Mouse (Mus musculus) limb, embryonic 15.5 days (tissue): ENCODE results near the gene Slc22a6. TPM values are rescaled to one million over a fixed set of nuclear protein-coding genes. Genes with fewer than 3 reads are reported as not detected.

ENCODE experiments used
- ATAC-seq: fragments of 200-750 bp; cut with Nextera tagmentation; 2 replicates; pipeline ENCODE4 v1.8.0; 2017; ENCODE audit warnings: low read depth, moderate TSS enrichment; ENCODE audit not compliant: insufficient number of reproducible peaks, low FRiP score, low TSS enrichment
- H3K27ac ChIP-seq: fragments of 300-500 bp; sonication (generic); 2 replicates; pipeline ENCODE4 v1.5.1; 2015; ENCODE audit warnings: moderate library complexity, mild to moderate bottlenecking, inconsistent platforms
- H3K27me3 ChIP-seq: fragments of 300-500 bp; sonication (generic); 2 replicates; pipeline ENCODE4 v1.6.1; 2015; ENCODE audit warnings: inconsistent platforms
- H3K36me3 ChIP-seq: fragments of 300-500 bp; sonication (generic); 2 replicates; pipeline ENCODE4 v1.6.1; 2015; ENCODE audit warnings: inconsistent platforms
- H3K4me1 ChIP-seq: fragments of 300-500 bp; sonication (generic); 2 replicates; pipeline ENCODE4 v1.6.1; 2015; ENCODE audit warnings: inconsistent platforms
- H3K4me2 ChIP-seq: fragments of 300-500 bp; sonication (generic); 2 replicates; pipeline ENCODE4 v1.6.1; 2015; ENCODE audit warnings: mild to moderate bottlenecking, inconsistent platforms
- H3K4me3 ChIP-seq: fragments of 300-500 bp; sonication (generic); 2 replicates; pipeline ENCODE4 v1.5.1; 2015; ENCODE audit warnings: mild to moderate bottlenecking, inconsistent platforms
- H3K9ac ChIP-seq: fragments of 300-500 bp; sonication (generic); 2 replicates; pipeline ENCODE4 v1.6.1; 2015; ENCODE audit warnings: inconsistent platforms
- H3K9me3 ChIP-seq: fragments of 300-500 bp; sonication (generic); 2 replicates; pipeline ENCODE4 v1.6.1; 2016; ENCODE audit warnings: inconsistent platforms
- WGBS: fragments of 180-500 bp; shearing (Covaris S2); methylation state at CpG from one replicate; pipeline ENCODE4 v1.1.7; 2015; 5-methylcytosine and 5-hydroxymethylcytosine counted together
- polyA plus RNA-seq: library from polyadenylated mRNA; unstranded; fragments of >200 nt; fragmentation: Nextera tagmentation; extraction: Ambion mirVana; gene quantifications from 2 replicates; pipeline ENCODE4 v1.2.1, GENCODE M21; 2015

Slc22a6 gene
- polyA plus RNA-seq, 1 experiment from 2014 or later: 0.06 TPM

- H3K4me2 ChIP-seq: peak within 1 kb of the TSS; percentile 91
- H3K4me1 ChIP-seq: peaks cover 24% of the 10 kb centered on the region
- no peak within 1 kb of the TSS for H3K9ac ChIP-seq
- no peaks in the 10 kb centered on the region for H3K36me3 ChIP-seq
- 55% methylated on average over 9 of the region's 9 CpGs for WGBS
- peak within 1 kb of the TSS; percentile 13; the same call in 1 of the 2 replicates for H3K4me3 ChIP-seq
- no peaks in the 10 kb centered on the region for H3K9me3 ChIP-seq
- H3K27ac ChIP-seq: no peak within 1 kb of the TSS
- H3K27me3 ChIP-seq: peaks cover 5% of the 10 kb centered on the region; the same call in 1 of the 2 replicates
- ATAC-seq: no peak
These were observed 45.6 kb downstream of the Slc22a6 start, which contains the start of gene Chrm1 for GRCm38 (mm10) chr19:8663360-8663839. Chrm1 (plus strand) TSS chr19:8663789.

GRCm38 (mm10) chr19:8663911-8664421, 46.1 kb downstream of the Slc22a6 start:
- no peak overlapping the region for H3K9ac ChIP-seq
- 31% methylated on average over 10 of the region's 10 CpGs for WGBS
- no peaks in the 10 kb centered on the region for H3K36me3 ChIP-seq
- peaks cover 5% of the 10 kb centered on the region; the same call in 1 of the 2 replicates for H3K27me3 ChIP-seq
- H3K4me1 ChIP-seq: peaks cover 24% of the 10 kb centered on the region
- H3K9me3 ChIP-seq: no peaks in the 10 kb centered on the region
- H3K4me3 ChIP-seq: peak overlapping the region; percentile 13; the same call in 1 of the 2 replicates
- no peak for ATAC-seq
- peak overlapping the region; percentile 21; the same call in 1 of the 2 replicates for H3K4me2 ChIP-seq
- no peak overlapping the region for H3K27ac ChIP-seq

- Histone ChIP-seq H3K4me2 (no peak overlapping the region), H3K36me3 (no peaks in the 10 kb centered on the region), H3K27ac (no peak overlapping the region), H3K4me1 (peaks cover 24% of the 10 kb centered on the region), H3K9me3 (no peaks in the 10 kb centered on the region), H3K4me3 (no peak overlapping the region), H3K27me3 (peaks cover 5% of the 10 kb centered on the region; the same call in 1 of the 2 replicates), H3K9ac (no peak overlapping the region)
- 76% methylated on average over 3 of the region's 3 CpGs for WGBS
- no peak for ATAC-seq
These were observed 47.0 kb downstream of the Slc22a6 start for GRCm38 (mm10) chr19:8664859-8665258.

GRCm38 (mm10) chr19:8665746-8666145, 47.9 kb downstream of the Slc22a6 start:
- Histone ChIP-seq H3K9me3 (no peaks in the 10 kb centered on the region), H3K9ac (no peak overlapping the region), H3K27me3 (peaks cover 5% of the 10 kb centered on the region; the same call in 1 of the 2 replicates), H3K4me1 (peaks cover 24% of the 10 kb centered on the region), H3K4me3 (no peak overlapping the region), H3K27ac (no peak overlapping the region), H3K4me2 (no peak overlapping the region), H3K36me3 (no peaks in the 10 kb centered on the region)
- ATAC-seq: no peak
- 60% methylated on average over 5 of the region's 5 CpGs for WGBS

GRCm38 (mm10) chr19:8672859-8673258, 55.0 kb downstream of the Slc22a6 start:
- 87% methylated on average over 3 of the region's 3 CpGs for WGBS
- no peak overlapping the region for H3K4me3 ChIP-seq
- H3K4me1 ChIP-seq: no peaks in the 10 kb centered on the region
- no peak overlapping the region for H3K9ac ChIP-seq
- H3K9me3 ChIP-seq: no peaks in the 10 kb centered on the region
- 0 out of 2 replicates have a peak, but pooled peaks cover under 1% of the 10 kb centered on the region for H3K27me3 ChIP-seq
- H3K36me3 ChIP-seq: no peaks in the 10 kb centered on the region
- no peak for ATAC-seq
- H3K27ac ChIP-seq: no peak overlapping the region
- H3K4me2 ChIP-seq: no peak overlapping the region

- WGBS: 72% methylated on average over 9 of the region's 9 CpGs
- Histone ChIP-seq H3K9ac (no peak overlapping the region), H3K27me3 (peaks cover 5% of the 10 kb centered on the region; the same call in 1 of the 2 replicates), H3K4me3 (no peak overlapping the region), H3K4me2 (no peak overlapping the region), H3K27ac (no peak overlapping the region), H3K9me3 (no peaks in the 10 kb centered on the region), H3K36me3 (no peaks in the 10 kb centered on the region), H3K4me1 (no peaks in the 10 kb centered on the region)
- ATAC-seq: no peak
These were observed 55.7 kb downstream of the Slc22a6 start for GRCm38 (mm10) chr19:8673336-8674063.

Other genes with a start within 250 kb of the Slc22a6 start
- gene Slc22a30, start 212.9 kb upstream of the Slc22a6 start, polyA plus RNA-seq: not detected in 2 replicates
- gene Slc22a8, start 26.8 kb upstream of the Slc22a6 start, polyA plus RNA-seq: 0.04 TPM in 1 of 2 replicates, not detected in the other
- 0.18 and 0.19 TPM in 2 replicates for gene Chrm1, start 45.8 kb downstream of the Slc22a6 start, polyA plus RNA-seq
- 118 and 148 TPM in 2 replicates for gene Slc3a2, start 105.3 kb downstream of the Slc22a6 start, polyA plus RNA-seq
- 93.8 and 96.0 TPM in 2 replicates for gene Wdr74, start 117.8 kb downstream of the Slc22a6 start, polyA plus RNA-seq
- 1.7 and 2.3 TPM in 2 replicates for gene 1700092M07Rik, start 122.7 kb downstream of the Slc22a6 start, polyA plus RNA-seq
- 185 and 189 TPM in 2 replicates for gene Stx5a, start 123.4 kb downstream of the Slc22a6 start, polyA plus RNA-seq
- gene Nxf1, start 139.0 kb downstream of the Slc22a6 start, polyA plus RNA-seq: 171 and 188 TPM in 2 replicates
- gene Tmem223, start 153.0 kb downstream of the Slc22a6 start, polyA plus RNA-seq: 141 and 155 TPM in 2 replicates
- gene Tmem179b, start 156.4 kb downstream of the Slc22a6 start, polyA plus RNA-seq: 78.4 and 81.7 TPM in 2 replicates
- 24.9 and 25.3 TPM in 2 replicates for gene Taf6l, start 168.4 kb downstream of the Slc22a6 start, polyA plus RNA-seq
- gene Polr2g, start 180.5 kb downstream of the Slc22a6 start, polyA plus RNA-seq: 149 and 152 TPM in 2 replicates
- 4.6 and 4.8 TPM in 2 replicates for gene Zbtb3, start 184.5 kb downstream of the Slc22a6 start, polyA plus RNA-seq
- 50.4 and 56.8 TPM in 2 replicates for gene Ttc9c, start 201.3 kb downstream of the Slc22a6 start, polyA plus RNA-seq
- 5.4 and 5.6 TPM in 2 replicates for gene Hnrnpul2, start 202.0 kb downstream of the Slc22a6 start, polyA plus RNA-seq
- gene AC129217.1, start 211.7 kb downstream of the Slc22a6 start, polyA plus RNA-seq: not detected in 2 replicates
- gene Bscl2, start 219.4 kb downstream of the Slc22a6 start, polyA plus RNA-seq: 77.4 and 93.6 TPM in 2 replicates
- 2.0 and 3.0 TPM in 2 replicates for gene Gng3, start 221.2 kb downstream of the Slc22a6 start, polyA plus RNA-seq
- 3.1 and 4.3 TPM in 2 replicates for gene Lrrn4cl, start 232.7 kb downstream of the Slc22a6 start, polyA plus RNA-seq